Mouse (Mus musculus) midbrain, embryonic 11.5 days (tissue): ENCODE measurements around the gene Cx3cr1. TPM values are rescaled to one million over a fixed set of nuclear protein-coding genes. Genes with fewer than 3 reads are reported as not detected.

Experiments
- ATAC-seq: fragments of 200-750 bp; cut with Nextera tagmentation; 2 replicates; pipeline ENCODE4 v1.8.0; 2017; ENCODE audit warnings: moderate TSS enrichment, moderate library complexity; ENCODE audit not compliant: low FRiP score
- DNase-seq: peaks from one replicate; pipeline ENCODE4 v3.0.0; 2015; ENCODE audit warnings: low spot score; ENCODE audit errors: missing footprints
- H3K27ac ChIP-seq: fragments of 300-500 bp; sonication (generic); 2 replicates; pipeline ENCODE4 v1.5.1; 2014; ENCODE audit warnings: low read depth, low read length
- H3K27me3 ChIP-seq: fragments of 300-500 bp; sonication (generic); 2 replicates; pipeline ENCODE4 v1.6.1; 2014; ENCODE audit warnings: mild to moderate bottlenecking, low read length, moderate library complexity, mixed read lengths; ENCODE audit not compliant: control insufficient read depth, insufficient read depth
- H3K36me3 ChIP-seq: fragments of 300-500 bp; sonication (generic); 2 replicates; pipeline ENCODE4 v1.6.1; 2014; ENCODE audit warnings: mild to moderate bottlenecking, low read length, moderate library complexity, mixed read lengths; ENCODE audit not compliant: control insufficient read depth, insufficient read depth
- H3K4me1 ChIP-seq: fragments of 300-500 bp; sonication (generic); 2 replicates; pipeline ENCODE4 v1.6.1; 2014; ENCODE audit warnings: low read length; ENCODE audit not compliant: control insufficient read depth, insufficient read depth
- H3K4me2 ChIP-seq: fragments of 300-500 bp; sonication (generic); 2 replicates; pipeline ENCODE4 v1.6.1; 2014; ENCODE audit warnings: mild to moderate bottlenecking, moderate library complexity
- H3K4me3 ChIP-seq: fragments of 300-500 bp; sonication (generic); 2 replicates; pipeline ENCODE4 v1.5.1; 2014; ENCODE audit warnings: low read depth, low read length
- H3K9ac ChIP-seq: fragments of 300-500 bp; sonication (generic); 2 replicates; pipeline ENCODE4 v1.6.1; 2014; ENCODE audit warnings: low read length
- H3K9me3 ChIP-seq: fragments of 300-500 bp; sonication (generic); 2 replicates; pipeline ENCODE4 v1.6.1; 2016; ENCODE audit warnings: low read length; ENCODE audit not compliant: control insufficient read depth
- WGBS: fragments of 180-500 bp; shearing (Covaris S2); extraction: QIAGEN DNeasy Blood & Tissue Kit; methylation state at CpG from one replicate; pipeline ENCODE4 v1.1.7; 2014; 5-methylcytosine and 5-hydroxymethylcytosine counted together
- polyA plus RNA-seq: library from polyadenylated mRNA; unstranded; fragments of >200 nt; fragmentation: Nextera tagmentation; extraction: Ambion mirVana; gene quantifications from 2 replicates; pipeline ENCODE4 v1.2.1, GENCODE M21; 2014

Gene Cx3cr1
- polyA plus RNA-seq, 1 experiment from 2014 or later: 2.9 TPM

GRCm38 (mm10) chr9:119895040-119895721 is 174.5 kb downstream of the Cx3cr1 start:
- H3K4me3 ChIP-seq: peak overlapping the region; percentile 98
- peak overlapping the region; percentile 62 for H3K4me2 ChIP-seq
- no peaks in the 10 kb centered on the region for H3K9me3 ChIP-seq
- H3K4me1 ChIP-seq: peaks cover 7% of the 10 kb centered on the region
- 1% methylated on average over 57 of the region's 71 CpGs for whole genome bisulfite sequencing
- H3K9ac ChIP-seq: peak overlapping the region; percentile 86
- H3K27ac ChIP-seq: no peak overlapping the region
- H3K27me3 ChIP-seq: peaks cover 2% of the 10 kb centered on the region
- ATAC-seq (peak; percentile 85), DNase-seq (peak; percentile 87)
- no peaks in the 10 kb centered on the region for H3K36me3 ChIP-seq

GRCm38 (mm10) chr9:119894339-119895009 is 175.2 kb downstream of the Cx3cr1 start, which contains the start of gene Wdr48:
Wdr48 (plus strand) TSS chr9:119894878.
- Histone ChIP-seq H3K27me3 (peaks cover 2% of the 10 kb centered on the region), H3K36me3 (no peaks in the 10 kb centered on the region), H3K9me3 (no peaks in the 10 kb centered on the region), H3K9ac (peak within 1 kb of the TSS; percentile 86), H3K4me2 (peak within 1 kb of the TSS; percentile 62), H3K4me1 (peaks cover 10% of the 10 kb centered on the region), H3K4me3 (peak within 1 kb of the TSS; percentile 98), H3K27ac (peak within 1 kb of the TSS; percentile 54; the same call in 1 of the 2 replicates)
- 5% methylated on average over 34 of the region's 34 CpGs for WGBS
- peak; percentile 99 for ATAC-seq
- DNase-seq: peak; percentile 98

- H3K9ac ChIP-seq: no peak overlapping the region; the same call in 1 of the 2 replicates
- peaks cover 2% of the 10 kb centered on the region for H3K27me3 ChIP-seq
- no peak overlapping the region for H3K4me3 ChIP-seq
- DNase-seq (no peak), ATAC-seq (no peak)
- H3K36me3 ChIP-seq: no peaks in the 10 kb centered on the region
- 86% methylated on average over 5 of the region's 5 CpGs for WGBS
- H3K27ac ChIP-seq: no peak overlapping the region
- H3K4me1 ChIP-seq: peaks cover 16% of the 10 kb centered on the region
- H3K4me2 ChIP-seq: no peak overlapping the region; the same call in 1 of the 2 replicates
- H3K9me3 ChIP-seq: no peaks in the 10 kb centered on the region
Measured at GRCm38 (mm10) chr9:119893881-119894280, 175.8 kb downstream of the Cx3cr1 start.

- no peak overlapping the region for H3K4me3 ChIP-seq
- peaks cover 2% of the 10 kb centered on the region for H3K27me3 ChIP-seq
- H3K9me3 ChIP-seq: no peaks in the 10 kb centered on the region
- peaks cover 18% of the 10 kb centered on the region for H3K4me1 ChIP-seq
- no peak overlapping the region for H3K4me2 ChIP-seq
- ATAC-seq (no peak), DNase-seq (peak; percentile 89)
- 43% methylated on average over 2 of the region's 2 CpGs for WGBS
- H3K36me3 ChIP-seq: no peaks in the 10 kb centered on the region
- no peak overlapping the region for H3K9ac ChIP-seq
- H3K27ac ChIP-seq: no peak overlapping the region
Measured at GRCm38 (mm10) chr9:119890692-119891091, 179.0 kb downstream of the Cx3cr1 start.

GRCm38 (mm10) chr9:119889446-119889845 is 180.2 kb downstream of the Cx3cr1 start:
- no peak for DNase-seq
- Histone ChIP-seq H3K4me2 (no peak overlapping the region), H3K9ac (no peak overlapping the region), H3K27me3 (peaks cover 2% of the 10 kb centered on the region), H3K36me3 (no peaks in the 10 kb centered on the region), H3K4me1 (peaks cover 14% of the 10 kb centered on the region), H3K4me3 (no peak overlapping the region), H3K9me3 (no peaks in the 10 kb centered on the region), H3K27ac (no peak overlapping the region; the same call in 1 of the 2 replicates)
- no peak for ATAC-seq
- WGBS: 67% methylated on average over 9 of the region's 9 CpGs

- Histone ChIP-seq H3K36me3 (no peaks in the 10 kb centered on the region), H3K4me2 (peak overlapping the region; percentile 9; the same call in 1 of the 2 replicates), H3K9me3 (no peaks in the 10 kb centered on the region), H3K9ac (no peak overlapping the region), H3K4me1 (peaks cover 14% of the 10 kb centered on the region), H3K27me3 (peaks cover 2% of the 10 kb centered on the region), H3K4me3 (no peak overlapping the region), H3K27ac (no peak overlapping the region)
- ATAC-seq (peak; percentile 83), DNase-seq (peak; percentile 88)
- 8% methylated on average over 2 of the region's 2 CpGs for WGBS
Measured at GRCm38 (mm10) chr9:119888843-119889246, 180.8 kb downstream of the Cx3cr1 start.

GRCm38 (mm10) chr9:119887144-119887901 is 182.4 kb downstream of the Cx3cr1 start:
- ATAC-seq (no peak), DNase-seq (no peak)
- Histone ChIP-seq H3K4me3 (no peak overlapping the region), H3K4me1 (peaks cover 14% of the 10 kb centered on the region), H3K9ac (no peak overlapping the region), H3K9me3 (no peaks in the 10 kb centered on the region), H3K27ac (no peak overlapping the region), H3K36me3 (no peaks in the 10 kb centered on the region), H3K4me2 (no peak overlapping the region), H3K27me3 (no peaks in the 10 kb centered on the region; the same call in 1 of the 2 replicates)
- 82% methylated on average over 4 of the region's 4 CpGs for WGBS

GRCm38 (mm10) chr9:119854170-119854569 is 215.5 kb downstream of the Cx3cr1 start:
- H3K4me3 ChIP-seq: no peak overlapping the region
- 71% methylated on average over 8 of the region's 8 CpGs for WGBS
- H3K4me2 ChIP-seq: no peak overlapping the region
- H3K27ac ChIP-seq: no peak overlapping the region
- no peaks in the 10 kb centered on the region for H3K27me3 ChIP-seq
- no peaks in the 10 kb centered on the region for H3K36me3 ChIP-seq
- no peak overlapping the region for H3K9ac ChIP-seq
- no peaks in the 10 kb centered on the region for H3K4me1 ChIP-seq
- ATAC-seq: no peak
- H3K9me3 ChIP-seq: no peaks in the 10 kb centered on the region
- DNase-seq: peak; percentile 51
